Mouse (Mus musculus) layer of hippocampus, postnatal 10 days (tissue): ENCODE measurements around the gene Gstz1. TPM values are rescaled to one million over a fixed set of nuclear protein-coding genes. Genes with fewer than 3 reads are reported as not detected.
A peak's percentile ranks its signal among the peaks of the same experiment; 100 is the strongest.
"Not testable (repeated sequence)": the region's sequence is repeated elsewhere in the genome, so short reads cannot be mapped to it uniquely, and the experiment has no call there.

ENCODE experiments used
- DNase-seq, 2 experiments: peaks; one replicate each; pipeline ENCODE4 v3.0.0; 2021; ENCODE audit warnings: low spot score in 2 of 2
- total RNA-seq, 2 experiments: library from RNA; stranded (reverse); gene quantifications; 2 replicates each; pipeline ENCODE4 v1.2.3; 2021

Gstz1 gene
- total RNA-seq, 2 experiments from 2014 or later: 53.2 to 54.2 TPM

- no peak for DNase-seq
Observed at GRCm38 (mm10) chr12:87157361-87157760, 10.4 kb downstream of the Gstz1 start.

GRCm38 (mm10) chr12:87158099-87158498 lies 11.1 kb downstream of the Gstz1 start:
- no peak for DNase-seq

- no peak for DNase-seq
Observed at GRCm38 (mm10) chr12:87160310-87160709, 13.3 kb downstream of the Gstz1 start.

GRCm38 (mm10) chr12:87160815-87161214 lies 13.8 kb downstream of the Gstz1 start:
- no peak for DNase-seq

GRCm38 (mm10) chr12:87175194-87175946 lies 28.4 kb downstream of the Gstz1 start:
- no peak for DNase-seq

GRCm38 (mm10) chr12:87177631-87178030 lies 30.7 kb downstream of the Gstz1 start:
- DNase-seq: no peak

- DNase-seq: no peak
Observed at GRCm38 (mm10) chr12:87193008-87193407, 46.0 kb downstream of the Gstz1 start.

GRCm38 (mm10) chr12:87195069-87195468 lies 48.1 kb downstream of the Gstz1 start:
- no peak for DNase-seq

GRCm38 (mm10) chr12:87196310-87196709 lies 49.3 kb downstream of the Gstz1 start:
- DNase-seq: no peak

GRCm38 (mm10) chr12:87198792-87199191 lies 51.8 kb downstream of the Gstz1 start:
- DNase-seq: no peak

GRCm38 (mm10) chr12:87199206-87199972 lies 52.4 kb downstream of the Gstz1 start, which contains the start of gene Samd15:
Samd15 (plus strand) TSS chr12:87199723.
- peak in 1 of 2 experiments; percentile 40 for DNase-seq

GRCm38 (mm10) chr12:87199973-87200586 lies 53.1 kb downstream of the Gstz1 start, which contains the start of gene Tmed8:
Tmed8 (minus strand) TSS chr12:87200454.
- peak; percentile 75 to 85 for DNase-seq

- no peak for DNase-seq
Observed at GRCm38 (mm10) chr12:87201694-87202093, 54.7 kb downstream of the Gstz1 start.

GRCm38 (mm10) chr12:87205789-87206188 lies 58.8 kb downstream of the Gstz1 start:
- DNase-seq: not testable (repeated sequence)

GRCm38 (mm10) chr12:87212844-87213606 lies 66.1 kb downstream of the Gstz1 start:
- no peak for DNase-seq

Other genes starting within 250 kb of the Gstz1 start
- gene Cipc, start 200.1 kb upstream of the Gstz1 start, total RNA-seq: 10 to 100 TPM; 55.2 to 58.1 TPM
- gene Zdhhc22, start 156.7 kb upstream of the Gstz1 start, total RNA-seq: 10 to 100 TPM; 14.0 to 16.8 TPM
- 10 to 100 TPM; 28.4 to 28.8 TPM for gene Tmem63c, start 125.8 kb upstream of the Gstz1 start, total RNA-seq
- gene Ngb, start 44.6 kb upstream of the Gstz1 start, total RNA-seq: 1 to 10 TPM; 2.9 to 3.7 TPM
- gene Pomt2, start 803 bp downstream of the Gstz1 start, total RNA-seq: 10 to 100 TPM; 20.1 to 20.3 TPM
- 1 to 10 TPM; 2.3 to 3.1 TPM for gene Samd15, start 52.6 kb downstream of the Gstz1 start, total RNA-seq
- 10 to 100 TPM; 26.8 to 27.5 TPM for gene Tmed8, start 53.3 kb downstream of the Gstz1 start, total RNA-seq
- gene Noxred1, start 91.6 kb downstream of the Gstz1 start, total RNA-seq: 1 to 10 TPM; 1.1 to 1.5 TPM
- gene Vipas39, start 119.1 kb downstream of the Gstz1 start, total RNA-seq: 10 to 100 TPM; 54.9 to 61.5 TPM
- gene Ahsa1, start 119.3 kb downstream of the Gstz1 start, total RNA-seq: 100 to 1,000 TPM; 151 to 153 TPM
- under 1 TPM; 0.55 to 0.62 TPM for gene Ism2, start 152.5 kb downstream of the Gstz1 start, total RNA-seq
- gene Sptlc2, start 241.2 kb downstream of the Gstz1 start, total RNA-seq: 10 to 100 TPM; 66.3 to 67.3 TPM